Mouse (Mus musculus): ENCODE measurements around the gene Zfp462. TPM values are rescaled to one million over a fixed set of nuclear protein-coding genes. Genes with fewer than 3 reads are reported as not detected.

Zfp462 gene
- polyA plus RNA-seq, 2 experiments = 0.05 to 0.35 TPM

DNA sequence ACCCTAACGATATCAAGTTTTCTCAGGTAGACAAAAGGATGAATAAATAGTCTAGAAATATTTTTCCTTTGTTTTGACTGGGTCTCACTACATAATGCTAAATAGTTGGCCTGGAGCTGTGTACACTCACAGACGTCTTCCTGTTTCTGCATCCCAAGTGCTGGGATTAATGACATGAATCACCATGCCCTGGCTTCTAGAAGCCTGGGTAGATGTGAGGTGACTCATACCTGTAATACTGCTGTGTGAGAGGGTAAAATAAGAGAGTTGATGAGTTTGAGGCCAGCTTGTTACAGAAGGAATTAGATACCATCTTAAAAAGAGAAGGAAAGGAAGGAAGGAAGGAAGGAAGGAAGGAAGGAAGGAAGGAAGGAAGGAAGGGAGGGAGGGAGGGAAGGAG is 15.2 kb upstream of the Zfp462 start:
- ATAC-seq (ENCODE audit: insufficient read depth) (no peak), DNase-seq (ENCODE audit: low read depth in 3 of 3, low spot score in 3 of 3) (no peak)
- Histone ChIP-seq H3K4me1 (replicated peaks; ENCODE audit: control insufficient read depth in 2 of 2, insufficient read depth in 2 of 2, low read length in 1 of 2) (no peaks in the 10 kb centered on the region), H3K4me3 (ENCODE audit: insufficient read depth in 1 of 2, low read depth in 2 of 2, low read length in 2 of 2) (no peak overlapping the region), H3K9me3 (ENCODE audit: control insufficient read depth, low read length) (no peaks in the 10 kb centered on the region), H3K36me3 (replicated peaks; ENCODE audit: control insufficient read depth, insufficient read depth, low read depth) (no peaks in the 10 kb centered on the region), H3K9ac (replicated peaks) (no peak overlapping the region), H3K27me3 (ENCODE audit: control insufficient read depth, insufficient read depth, low read length) (no peaks in the 10 kb centered on the region), H3K27ac (no peak overlapping the region), H3K4me2 (ENCODE audit: low read depth) (no peak overlapping the region)
- TF ChIP-seq CTCF (IDR thresholded peaks at IDR 0.05; ENCODE audit: low read depth) (no peak), EP300 (IDR thresholded peaks at IDR 0.05; ENCODE audit: low read depth) (no peak)
- WGBS (ENCODE audit: insufficient replicate concordance) = 60% methylated on average over 2 of the region's 2 CpGs

GRCm38 (mm10) chr4:54932668-54933067 is 12.2 kb upstream of the Zfp462 start:
- DNase-seq (ENCODE audit: low read depth in 3 of 3, low spot score in 3 of 3) (no peak), ATAC-seq (ENCODE audit: insufficient read depth) (no peak)
- H3K9ac ChIP-seq (replicated peaks) = no peak overlapping the region
- no peaks in the 10 kb centered on the region for H3K27me3 ChIP-seq (ENCODE audit: control insufficient read depth, insufficient read depth, low read length)
- no peak overlapping the region for H3K27ac ChIP-seq
- no peaks in the 10 kb centered on the region for H3K36me3 ChIP-seq (replicated peaks; ENCODE audit: control insufficient read depth, insufficient read depth, low read depth)
- no peaks in the 10 kb centered on the region for H3K9me3 ChIP-seq (ENCODE audit: control insufficient read depth, low read length)
- H3K4me3 ChIP-seq (ENCODE audit: insufficient read depth in 1 of 2, low read depth in 2 of 2, low read length in 2 of 2) = no peak overlapping the region
- TF ChIP-seq CTCF (IDR thresholded peaks at IDR 0.05; ENCODE audit: low read depth) = no peak
- TF ChIP-seq EP300 (IDR thresholded peaks at IDR 0.05; ENCODE audit: low read depth) = no peak
- WGBS (ENCODE audit: insufficient replicate concordance) = 20% methylated on average over 2 of the region's 2 CpGs
- no peak overlapping the region for H3K4me2 ChIP-seq (ENCODE audit: low read depth)
- no peaks in the 10 kb centered on the region for H3K4me1 ChIP-seq (replicated peaks; ENCODE audit: control insufficient read depth in 2 of 2, insufficient read depth in 2 of 2, low read length in 1 of 2)

GRCm38 (mm10) chr4:54937161-54937560 is 7.7 kb upstream of the Zfp462 start:
- DNase-seq (ENCODE audit: low read depth in 3 of 3, low spot score in 3 of 3) = no peak
- TF ChIP-seq EP300 (IDR thresholded peaks at IDR 0.05; ENCODE audit: low read depth) (no peak), CTCF (IDR thresholded peaks at IDR 0.05; ENCODE audit: low read depth) (no peak)
- Histone ChIP-seq H3K9ac (replicated peaks) (no peak overlapping the region), H3K4me1 (replicated peaks; ENCODE audit: control insufficient read depth in 2 of 2, insufficient read depth in 2 of 2, low read length in 1 of 2) (no peaks in the 10 kb centered on the region), H3K4me3 (ENCODE audit: insufficient read depth in 1 of 2, low read depth in 2 of 2, low read length in 2 of 2) (no peak overlapping the region), H3K4me2 (ENCODE audit: low read depth) (no peak overlapping the region), H3K27me3 (ENCODE audit: control insufficient read depth, insufficient read depth, low read length) (no peaks in the 10 kb centered on the region), H3K9me3 (ENCODE audit: control insufficient read depth, low read length) (no peaks in the 10 kb centered on the region), H3K27ac (no peak overlapping the region), H3K36me3 (replicated peaks; ENCODE audit: control insufficient read depth, insufficient read depth, low read depth) (no peaks in the 10 kb centered on the region)
- ATAC-seq (ENCODE audit: insufficient read depth) = no peak
- WGBS (ENCODE audit: insufficient replicate concordance) = 63% methylated on average over 1 of the region's 1 CpGs

DNA sequence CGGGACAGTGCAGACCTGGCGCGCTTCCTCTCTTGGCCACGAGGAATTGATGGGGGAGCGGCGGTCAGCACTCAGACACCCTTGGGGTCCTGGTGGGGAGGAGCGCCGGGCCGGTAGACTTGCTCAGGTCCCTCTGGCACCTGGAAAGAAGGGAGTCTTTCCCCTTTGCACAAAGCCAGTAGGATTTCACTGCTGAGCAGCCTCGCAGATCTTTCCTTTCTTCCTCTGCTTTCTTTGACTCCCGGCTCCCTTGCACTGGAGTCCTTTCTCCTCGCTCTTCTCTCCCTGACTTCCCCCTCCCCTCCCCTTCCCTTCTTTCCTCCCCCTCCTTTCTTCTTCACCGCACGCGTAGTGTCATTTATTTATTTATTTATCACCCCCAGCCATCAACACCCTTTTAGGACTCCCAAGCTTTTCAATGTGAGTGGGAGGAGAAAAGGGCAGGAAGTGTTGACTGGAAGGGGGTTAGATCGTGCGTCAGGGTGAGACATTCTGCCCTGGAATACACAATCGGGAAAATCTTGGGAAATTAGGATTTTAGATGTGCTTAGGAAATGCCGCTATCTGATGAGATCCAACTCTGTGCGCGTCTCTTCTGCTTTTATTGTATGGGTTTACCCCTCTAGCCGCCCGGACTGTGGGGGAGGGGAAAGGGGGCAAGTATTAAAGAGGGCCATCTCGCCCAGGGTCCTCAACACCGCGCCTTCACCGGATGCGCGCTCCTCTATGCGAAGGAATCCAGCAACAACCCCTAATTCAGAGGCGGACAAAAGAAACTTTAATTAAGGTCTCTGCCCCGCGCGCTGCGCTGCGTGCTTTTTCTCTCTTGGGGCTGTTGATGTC is 976 bp downstream of the Zfp462 start:
- no peaks in the 10 kb centered on the region for H3K9me3 ChIP-seq (ENCODE audit: control insufficient read depth, low read length)
- H3K27me3 ChIP-seq (ENCODE audit: control insufficient read depth, insufficient read depth, low read length) = peaks cover 46% of the 10 kb centered on the region
- H3K4me2 ChIP-seq (ENCODE audit: low read depth) = peak overlapping the region; percentile 37
- TF ChIP-seq EP300 (IDR thresholded peaks at IDR 0.05; ENCODE audit: low read depth) (no peak), CTCF (IDR thresholded peaks at IDR 0.05; ENCODE audit: low read depth) (no peak)
- H3K4me1 ChIP-seq (replicated peaks; ENCODE audit: control insufficient read depth in 2 of 2, insufficient read depth in 2 of 2, low read length in 1 of 2) = 0 out of 4 replicates have a peak, but pooled peaks cover 0 to 2% of the 10 kb centered on the region in 2 experiments
- peak overlapping the region; percentile 16 to 24; a peak in 2 of 4 replicates for H3K4me3 ChIP-seq (ENCODE audit: insufficient read depth in 1 of 2, low read depth in 2 of 2, low read length in 2 of 2)
- DNase-seq (ENCODE audit: low read depth in 3 of 3, low spot score in 3 of 3) (no peak), ATAC-seq (ENCODE audit: insufficient read depth) (no peak)
- H3K36me3 ChIP-seq (replicated peaks; ENCODE audit: control insufficient read depth, insufficient read depth, low read depth) = no peaks in the 10 kb centered on the region
- no peak overlapping the region for H3K9ac ChIP-seq (replicated peaks)
- WGBS (ENCODE audit: insufficient replicate concordance) = 1% methylated on average over 36 of the region's 36 CpGs
- H3K27ac ChIP-seq = no peak overlapping the region

DNA sequence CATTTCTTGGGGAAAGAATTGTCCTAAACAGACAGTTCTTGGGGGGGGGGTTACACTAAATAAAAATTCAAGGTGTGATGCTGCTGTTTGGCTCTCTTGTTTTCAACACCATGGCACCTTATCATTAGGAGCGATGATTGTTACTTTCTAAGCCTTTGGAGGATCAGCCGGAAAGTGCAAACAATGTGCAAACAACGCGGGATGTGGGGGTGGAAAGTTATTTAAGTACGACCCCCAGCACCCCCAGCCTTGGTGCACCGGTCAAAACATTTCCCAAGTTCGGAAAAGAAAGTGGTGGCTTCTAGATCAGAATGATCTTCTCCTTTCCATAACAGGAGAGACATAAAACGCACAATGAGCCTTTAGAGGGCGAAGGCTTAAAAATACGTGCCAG is 1.8 kb downstream of the Zfp462 start:
- Histone ChIP-seq H3K36me3 (replicated peaks; ENCODE audit: control insufficient read depth, insufficient read depth, low read depth) (no peaks in the 10 kb centered on the region), H3K4me1 (replicated peaks; ENCODE audit: control insufficient read depth in 2 of 2, insufficient read depth in 2 of 2, low read length in 1 of 2) (0 out of 4 replicates have a peak, but pooled peaks cover 0 to 2% of the 10 kb centered on the region in 2 experiments), H3K4me2 (ENCODE audit: low read depth) (peak overlapping the region; percentile 57), H3K9ac (replicated peaks) (no peak overlapping the region), H3K27me3 (ENCODE audit: control insufficient read depth, insufficient read depth, low read length) (peaks cover 46% of the 10 kb centered on the region), H3K27ac (no peak overlapping the region), H3K9me3 (ENCODE audit: control insufficient read depth, low read length) (no peaks in the 10 kb centered on the region), H3K4me3 (ENCODE audit: insufficient read depth in 1 of 2, low read depth in 2 of 2, low read length in 2 of 2) (no peak overlapping the region; a peak in 1 of 4 replicates)
- DNase-seq (ENCODE audit: low read depth in 3 of 3, low spot score in 3 of 3) (no peak), ATAC-seq (ENCODE audit: insufficient read depth) (no peak)
- TF ChIP-seq CTCF (IDR thresholded peaks at IDR 0.05; ENCODE audit: low read depth) = no peak
- TF ChIP-seq EP300 (IDR thresholded peaks at IDR 0.05; ENCODE audit: low read depth) = no peak
- 2% methylated on average over 10 of the region's 10 CpGs for WGBS (ENCODE audit: insufficient replicate concordance)
